Mouse (Mus musculus) natural killer cell, adult 2 months (primary cell): ENCODE data around the gene Snx29.

ENCODE experiments used
- DNase-seq, 2 experiments: peaks; one replicate each; pipeline ENCODE4 v3.0.0; 2022; ENCODE audit warnings: low spot score in 2 of 2

Gene Snx29

DNA sequence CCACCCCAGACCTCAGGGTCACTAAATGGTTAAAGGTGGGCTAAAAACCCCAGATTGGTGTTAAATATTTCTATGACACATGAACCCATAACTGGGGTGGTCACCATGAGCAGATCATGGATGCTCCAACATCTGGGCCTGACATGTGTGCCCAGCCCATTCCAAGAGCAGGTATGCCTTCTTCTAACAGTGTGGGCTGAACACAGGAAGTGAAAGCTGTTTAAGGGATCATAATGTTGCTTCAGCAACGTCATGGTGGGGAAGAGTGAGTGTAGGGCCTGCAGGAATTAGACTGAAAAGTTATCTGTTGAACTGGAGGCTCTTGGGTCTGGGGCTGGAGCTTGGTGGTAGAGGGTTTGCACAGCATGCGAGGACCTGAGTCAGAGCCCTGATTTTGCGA, 405.9 kb downstream of the Snx29 start:
- no peak for DNase-seq

DNA sequence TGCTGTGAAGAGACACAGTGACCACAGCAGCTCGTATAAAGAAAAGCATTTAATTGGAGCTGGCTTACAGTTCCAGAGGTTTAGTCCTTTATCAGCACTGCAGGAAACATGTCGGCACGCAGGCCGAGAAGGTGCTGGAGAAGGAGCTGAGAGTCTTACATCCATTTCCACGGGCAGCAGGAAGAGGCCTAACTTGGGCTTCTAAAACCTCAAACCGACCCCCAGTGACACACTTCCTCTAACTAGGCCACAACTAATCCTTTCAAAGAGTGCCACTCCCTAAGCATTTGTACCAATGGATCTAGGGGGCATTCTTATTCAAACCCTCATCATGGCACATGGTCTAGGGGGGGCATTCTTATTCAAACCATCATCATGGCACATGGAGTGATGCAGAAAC, 406.4 kb downstream of the Snx29 start:
- no peak for DNase-seq

- no peak for DNase-seq
Measured at GRCm38 (mm10) chr16:11729815-11730214, 407.1 kb downstream of the Snx29 start.

DNA sequence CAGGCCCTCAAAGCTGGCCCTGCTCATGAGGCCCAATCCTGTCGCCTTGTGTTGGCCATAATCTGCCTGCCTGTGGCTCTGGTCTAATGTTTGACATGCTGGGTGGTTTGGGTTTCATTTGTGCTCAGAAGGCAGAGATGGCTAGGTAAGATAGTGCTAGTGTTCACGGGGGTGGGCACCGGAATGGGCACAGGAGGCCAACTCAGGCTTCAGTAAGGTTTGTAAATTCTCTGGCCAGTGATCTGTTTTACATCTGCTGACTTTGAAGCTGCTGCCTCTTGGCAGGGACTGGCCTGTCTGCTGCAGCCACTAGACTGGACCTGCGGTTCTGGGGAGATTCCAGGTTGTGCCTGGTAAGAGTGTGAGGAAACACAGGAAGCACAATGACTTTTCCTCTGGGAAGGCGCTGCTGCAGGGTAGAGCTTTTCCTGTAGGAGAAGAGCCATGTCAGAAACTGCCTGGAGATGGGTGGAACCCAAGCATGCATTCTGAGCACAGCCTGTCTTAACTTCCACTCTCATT, 408.4 kb downstream of the Snx29 start:
- DNase-seq = no peak

- no peak for DNase-seq
Measured at GRCm38 (mm10) chr16:11738341-11738740, 415.6 kb downstream of the Snx29 start.

GRCm38 (mm10) chr16:11741951-11742350, 419.2 kb downstream of the Snx29 start:
- no peak for DNase-seq

DNA sequence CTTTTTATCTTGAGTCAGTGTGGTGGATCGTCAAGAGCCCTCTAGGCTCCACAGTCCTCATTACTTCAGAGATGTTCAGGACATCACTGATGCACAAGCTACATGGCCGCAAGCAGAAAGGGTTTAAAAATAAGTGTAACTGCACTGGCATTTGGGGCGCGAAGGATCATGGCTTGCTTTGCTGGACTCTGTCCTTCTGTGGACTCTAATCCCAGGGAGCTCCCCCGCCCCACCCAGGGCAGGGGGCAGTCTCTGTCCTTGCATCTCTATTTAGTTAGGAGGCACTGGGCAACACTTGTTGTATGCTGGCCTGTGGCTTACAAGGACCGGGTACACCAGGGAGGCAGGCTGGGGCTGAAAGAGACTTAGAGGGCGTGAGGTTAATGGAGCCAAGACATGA, 419.6 kb downstream of the Snx29 start:
- DNase-seq = no peak

DNA sequence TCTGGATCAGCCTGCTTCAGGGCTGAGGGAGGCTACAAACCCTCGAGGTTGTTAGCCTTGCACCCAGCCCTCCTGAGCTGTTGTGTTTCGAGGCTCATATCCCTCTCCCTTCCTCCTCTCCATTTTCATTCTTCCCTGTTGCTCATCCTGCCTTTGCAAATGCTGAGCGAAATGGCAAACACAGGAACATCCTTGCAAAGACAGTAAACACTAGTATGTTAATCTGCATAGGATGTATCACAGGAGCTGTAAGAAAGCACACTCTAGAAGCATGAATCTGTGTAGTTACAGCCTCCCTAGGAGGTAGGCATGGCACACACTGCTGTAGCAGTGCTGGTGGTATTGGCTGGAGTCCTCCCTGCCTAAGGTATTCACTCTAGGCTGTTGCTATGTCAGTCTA, 420.3 kb downstream of the Snx29 start:
- no peak for DNase-seq

GRCm38 (mm10) chr16:11743724-11744123, 421.0 kb downstream of the Snx29 start:
- no peak for DNase-seq

- DNase-seq = no peak
Measured at GRCm38 (mm10) chr16:11746036-11746435, 423.3 kb downstream of the Snx29 start.

GRCm38 (mm10) chr16:11747867-11748266, 425.2 kb downstream of the Snx29 start:
- no peak for DNase-seq

- DNase-seq = no peak
Measured at GRCm38 (mm10) chr16:11749111-11749510, 426.4 kb downstream of the Snx29 start.

- no peak for DNase-seq
Measured at GRCm38 (mm10) chr16:11750605-11751004, 427.9 kb downstream of the Snx29 start.

- no peak for DNase-seq
Measured at GRCm38 (mm10) chr16:11752557-11752956, 429.8 kb downstream of the Snx29 start.

DNA sequence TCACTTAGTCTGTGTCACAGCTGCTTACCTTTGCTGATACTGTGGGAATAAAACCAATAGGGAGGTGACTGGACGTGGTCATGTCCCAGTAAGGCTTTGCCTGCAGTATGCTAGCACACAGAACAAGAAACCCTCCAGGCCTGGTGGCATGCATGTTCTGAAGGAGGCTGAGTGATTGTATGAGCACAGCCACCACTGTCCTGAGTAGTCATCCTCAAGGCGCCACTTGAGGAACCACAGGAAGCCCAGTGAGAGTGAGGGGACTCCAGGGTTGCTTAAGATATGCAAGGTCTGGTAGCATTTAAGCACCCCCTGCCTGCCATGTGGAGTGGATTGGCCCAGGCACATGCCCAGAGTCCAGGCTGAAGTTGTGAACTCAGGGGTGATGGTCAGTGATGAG, 430.8 kb downstream of the Snx29 start:
- DNase-seq = no peak

- no peak for DNase-seq
Measured at GRCm38 (mm10) chr16:11754136-11754535, 431.4 kb downstream of the Snx29 start.

- no peak for DNase-seq
Measured at GRCm38 (mm10) chr16:11755281-11756066, 432.8 kb downstream of the Snx29 start.

- DNase-seq = no peak
Measured at GRCm38 (mm10) chr16:11756598-11757245, 434.0 kb downstream of the Snx29 start.

- no peak for DNase-seq
Measured at GRCm38 (mm10) chr16:11757471-11757870, 434.8 kb downstream of the Snx29 start.

GRCm38 (mm10) chr16:11757951-11758350, 435.2 kb downstream of the Snx29 start:
- no peak for DNase-seq

DNA sequence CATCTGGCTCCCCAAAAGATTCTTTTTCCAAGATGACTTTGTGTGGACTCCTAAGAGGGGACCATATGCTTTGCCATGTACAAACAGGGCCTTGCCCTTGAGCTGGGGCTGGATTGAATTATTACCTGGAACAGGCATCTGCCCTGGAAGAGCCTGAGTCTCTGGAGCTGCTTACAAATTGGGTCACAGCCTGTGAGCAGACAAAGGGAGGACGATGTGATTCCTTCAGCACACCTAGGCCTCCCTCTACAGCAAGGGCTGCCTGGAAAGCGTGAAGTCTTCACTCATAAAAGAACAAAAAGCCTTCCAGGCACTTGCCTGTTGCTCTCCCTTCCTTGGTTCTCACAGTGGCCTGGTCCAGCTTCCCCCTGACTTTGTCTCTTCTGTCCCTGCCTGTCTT, 449.6 kb downstream of the Snx29 start:
- DNase-seq = no peak

GRCm38 (mm10) chr16:11774321-11774720, 451.6 kb downstream of the Snx29 start:
- no peak for DNase-seq

DNA sequence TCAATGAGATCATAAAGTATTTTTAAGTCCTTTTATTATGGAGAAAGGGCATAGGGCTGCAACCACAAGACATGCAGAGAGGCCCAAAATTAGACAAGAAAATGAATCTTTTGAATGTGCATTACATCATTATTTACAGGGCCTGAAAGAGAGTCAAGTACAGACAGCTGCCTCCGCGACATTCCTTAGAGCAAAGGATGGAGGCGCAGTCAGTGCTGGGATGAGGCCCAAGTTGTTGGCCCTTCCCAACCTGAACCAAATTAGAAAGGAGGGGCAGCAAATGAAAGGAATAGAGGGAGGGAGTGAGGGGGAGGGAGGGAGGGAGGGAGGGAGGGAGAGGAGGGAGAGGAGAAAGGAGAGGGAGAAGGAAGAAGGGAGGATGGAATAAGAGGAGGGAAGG, 453.8 kb downstream of the Snx29 start:
- DNase-seq = no peak
